Mouse (Mus musculus) adrenal gland, postnatal 10 days (tissue): ENCODE measurements at regions not wholly inside any gene's neighbourhood (a gene's known extent, or its start where the extent isn't known, plus 50 kb on each side); places are given as distances from the start of the nearest gene placed in this dataset.
A peak's percentile ranks its signal among the peaks of the same experiment; 100 is the strongest.
"Not testable (repeated sequence)": the region's sequence is repeated elsewhere in the genome, so short reads cannot be mapped to it uniquely, and the experiment has no call there.

ENCODE experiments used
- DNase-seq: peaks from one replicate; pipeline ENCODE4 v3.0.0; 2021; ENCODE audit warnings: mixed read lengths

- peak; percentile 16 for DNase-seq
Measured at GRCm38 (mm10) chr10:27761402-27761801, 141.8 kb upstream of the Lama2 start.

GRCm38 (mm10) chr10:27802368-27802767 is 182.8 kb upstream of the Lama2 start:
- DNase-seq: no peak

GRCm38 (mm10) chr10:27809539-27809938 is 190.0 kb upstream of the Lama2 start:
- DNase-seq: no peak

GRCm38 (mm10) chr10:27825671-27826070 is 206.1 kb upstream of the Lama2 start:
- DNase-seq: not testable (repeated sequence)

- no peak for DNase-seq
Measured at GRCm38 (mm10) chr10:27828346-27828745, 208.8 kb upstream of the Lama2 start.

- no peak for DNase-seq
Measured at GRCm38 (mm10) chr10:27838666-27839065, 219.1 kb upstream of the Lama2 start.

- DNase-seq: no peak
Measured at GRCm38 (mm10) chr10:27841042-27841709, 221.6 kb upstream of the Lama2 start.

- DNase-seq: no peak
Measured at GRCm38 (mm10) chr10:27843010-27843409, 223.5 kb upstream of the Lama2 start.

- peak; percentile 2 for DNase-seq
Measured at GRCm38 (mm10) chr10:27863625-27864024, 211.0 kb upstream of the Ptprk start.

- DNase-seq: no peak
Measured at GRCm38 (mm10) chr10:27880867-27881266, 193.8 kb upstream of the Ptprk start.

- no peak for DNase-seq
Measured at GRCm38 (mm10) chr10:27891778-27892512, 182.7 kb upstream of the Ptprk start.

GRCm38 (mm10) chr10:27916406-27916805 is 158.2 kb upstream of the Ptprk start:
- DNase-seq: no peak

GRCm38 (mm10) chr10:27927266-27927665 is 147.4 kb upstream of the Ptprk start:
- DNase-seq: no peak

GRCm38 (mm10) chr10:27942136-27942535 is 132.5 kb upstream of the Ptprk start:
- DNase-seq: no peak

- DNase-seq: no peak
Measured at GRCm38 (mm10) chr10:27949127-27949526, 125.5 kb upstream of the Ptprk start.

GRCm38 (mm10) chr10:27968202-27968601 is 106.4 kb upstream of the Ptprk start:
- DNase-seq: no peak

GRCm38 (mm10) chr10:27984047-27984446 is 90.6 kb upstream of the Ptprk start:
- DNase-seq: no peak

GRCm38 (mm10) chr10:27985068-27985467 is 89.6 kb upstream of the Ptprk start:
- DNase-seq: no peak

- DNase-seq: no peak
Measured at GRCm38 (mm10) chr10:27987026-27987425, 87.6 kb upstream of the Ptprk start.

GRCm38 (mm10) chr10:27988066-27988465 is 86.6 kb upstream of the Ptprk start:
- no peak for DNase-seq

GRCm38 (mm10) chr10:27990359-27991056 is 84.1 kb upstream of the Ptprk start:
- DNase-seq: no peak

- no peak for DNase-seq
Measured at GRCm38 (mm10) chr10:27991057-27991365, 83.6 kb upstream of the Ptprk start.

- no peak for DNase-seq
Measured at GRCm38 (mm10) chr10:27994376-27995034, 80.1 kb upstream of the Ptprk start.
